Mouse (Mus musculus): Measurements from ENCODE around the gene Tmprss5. TPM values are rescaled to one million over a fixed set of nuclear protein-coding genes. Genes with fewer than 3 reads are reported as not detected.

Gene Tmprss5
- polyA plus RNA-seq, 2 experiments from 2014 or later, result not detected

Other genes starting within 250 kb of the Tmprss5 start
- not detected for gene Zbtb16, start 245.0 kb upstream of the Tmprss5 start, polyA plus RNA-seq (2017; shearing (Covaris generic))
- not detected for gene Htr3a, start 170.2 kb upstream of the Tmprss5 start, polyA plus RNA-seq (2017; shearing (Covaris generic))
- not detected for gene Htr3b, start 116.3 kb upstream of the Tmprss5 start, polyA plus RNA-seq (2017; shearing (Covaris generic))
- 10 to 100 TPM; 27.5 to 49.6 TPM for gene Usp28, start 95.9 kb upstream of the Tmprss5 start, polyA plus RNA-seq (2017; shearing (Covaris generic))
- 10 to 100 TPM; 33.5 to 38.6 TPM for gene Zw10, start 25.6 kb upstream of the Tmprss5 start, polyA plus RNA-seq (2017; shearing (Covaris generic))
- gene Gm4894, start 169.3 kb downstream of the Tmprss5 start, polyA plus RNA-seq (2017; shearing (Covaris generic)), result not detected

Measured in activated CD4-positive, CD25-positive, alpha-beta regulatory T cell, adult 4 months (primary cell).